Mouse (Mus musculus) embryonic fibroblast, embryonic 13.5 days (primary cell): ENCODE results near the gene Mastl.

Experiments
- CTCF ChIP-seq: IDR thresholded peaks from 2 replicates; pipeline ENCODE4 v1.5.1; 2011; ENCODE audit warnings: mild to moderate bottlenecking, control low read depth, low read length, moderate library complexity, borderline replicate concordance; ENCODE audit not compliant: insufficient read depth
- POLR2A ChIP-seq: IDR thresholded peaks from 2 replicates; pipeline ENCODE4 v1.6.1; 2011; ENCODE audit warnings: low read depth, mild to moderate bottlenecking, control low read depth, low read length, moderate library complexity

- TF ChIP-seq CTCF (no peak), POLR2A (no peak)
Observed at GRCm38 (mm10) chr2:23202900-23203670, 47.3 kb upstream of the Mastl start.
